Mouse (Mus musculus) testis, postnatal 10 days (tissue): ENCODE measurements around the gene Ppp1r12a.
"Not testable (repeated sequence)": the region's sequence is repeated elsewhere in the genome, so short reads cannot be mapped to it uniquely, and the experiment has no call there.

Source experiments
- DNase-seq: peaks from one replicate; pipeline ENCODE4 v3.0.0; 2021; ENCODE audit warnings: low spot score

Ppp1r12a gene

GRCm38 (mm10) chr10:108198945-108199344 is 37.0 kb downstream of the Ppp1r12a start:
- DNase-seq: no peak

GRCm38 (mm10) chr10:108202126-108202525 is 40.1 kb downstream of the Ppp1r12a start:
- DNase-seq: no peak

DNA sequence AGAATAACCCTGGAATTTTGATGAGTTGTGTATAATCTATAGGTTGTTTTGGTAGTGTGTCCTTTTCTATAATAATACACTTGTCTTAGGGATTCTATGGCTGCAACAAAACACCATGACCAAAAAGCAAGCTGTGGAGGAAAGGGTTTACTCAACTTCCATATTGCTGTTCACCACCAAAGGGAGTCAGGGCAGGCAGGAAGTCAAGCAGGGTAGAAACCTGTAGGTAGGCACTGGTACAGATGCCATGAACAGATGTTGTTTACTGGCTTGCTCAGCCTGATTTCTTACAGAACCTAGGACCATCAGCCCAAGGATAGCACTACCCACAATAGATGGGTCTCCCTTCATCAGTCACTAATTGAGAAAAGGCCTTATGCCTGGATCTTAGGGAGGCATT is 41.4 kb downstream of the Ppp1r12a start:
- DNase-seq: no peak

DNA sequence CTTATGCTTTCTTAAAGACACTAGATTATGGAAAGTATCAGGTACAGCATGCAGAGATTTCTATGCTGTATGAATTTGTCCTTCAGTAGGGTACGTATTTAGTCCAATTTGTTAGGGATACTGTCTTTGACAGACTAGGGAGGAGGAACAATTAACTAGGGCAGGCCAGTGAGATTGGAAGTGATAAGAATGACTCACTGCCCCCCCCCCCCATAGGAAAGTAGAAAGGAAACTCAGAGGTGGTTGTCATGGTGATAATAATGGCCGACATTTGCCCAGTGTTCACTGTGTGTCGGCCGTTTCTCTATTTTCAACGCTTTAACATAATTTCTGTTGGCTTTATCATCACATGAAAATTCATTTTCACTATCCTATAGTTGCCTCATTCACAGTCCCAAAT is 47.4 kb downstream of the Ppp1r12a start:
- DNase-seq: no peak

- DNase-seq: no peak
Observed at GRCm38 (mm10) chr10:108224413-108224812, 62.4 kb downstream of the Ppp1r12a start.

DNA sequence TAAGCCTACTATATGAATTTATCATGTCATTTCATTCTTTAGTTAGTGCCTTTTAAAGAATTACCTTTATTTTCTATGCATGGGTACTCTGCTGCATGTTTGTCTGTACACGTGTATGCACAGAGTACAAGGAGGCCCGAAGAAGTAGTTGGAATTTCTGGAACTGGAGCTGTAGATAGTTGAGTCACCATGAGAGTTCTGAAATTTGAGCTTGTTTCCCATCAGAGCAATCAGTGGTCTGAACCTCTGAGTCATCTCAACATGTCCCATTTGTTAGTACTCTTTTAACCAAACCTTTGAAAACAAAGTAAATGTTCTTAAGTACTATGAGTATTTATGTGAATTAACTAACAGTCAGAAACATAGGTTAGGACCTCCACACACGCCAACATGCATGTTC is 75.1 kb downstream of the Ppp1r12a start:
- no peak for DNase-seq

GRCm38 (mm10) chr10:108239061-108239460 is 77.1 kb downstream of the Ppp1r12a start:
- DNase-seq: no peak

- DNase-seq: no peak
Observed at GRCm38 (mm10) chr10:108250710-108251109, 88.7 kb downstream of the Ppp1r12a start.

GRCm38 (mm10) chr10:108251181-108251580 is 89.2 kb downstream of the Ppp1r12a start:
- no peak for DNase-seq

GRCm38 (mm10) chr10:108255812-108256376 is 93.9 kb downstream of the Ppp1r12a start:
- no peak for DNase-seq

- no peak for DNase-seq
Observed at GRCm38 (mm10) chr10:108260931-108261330, 98.9 kb downstream of the Ppp1r12a start.

DNA sequence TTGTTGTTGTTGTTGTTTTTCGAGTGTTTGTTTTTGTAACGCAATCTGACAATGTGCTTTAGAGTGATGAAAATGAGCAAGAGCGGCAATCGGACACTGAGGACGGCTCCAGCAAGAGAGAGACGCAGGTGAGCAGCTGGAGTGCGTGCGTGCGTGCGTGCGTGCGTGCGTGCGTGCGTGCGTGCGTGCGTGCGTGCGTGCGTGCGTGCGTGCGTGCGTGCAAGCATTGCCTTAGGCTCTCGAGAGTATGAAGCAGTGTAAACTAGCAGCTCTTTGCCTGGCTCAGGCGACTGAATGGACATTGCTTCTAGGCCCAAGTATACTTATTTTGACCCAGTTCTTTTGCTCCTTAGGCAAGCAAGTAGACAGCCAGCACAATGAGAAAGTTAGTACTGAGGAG is 102.6 kb downstream of the Ppp1r12a start:
- no peak for DNase-seq

DNA sequence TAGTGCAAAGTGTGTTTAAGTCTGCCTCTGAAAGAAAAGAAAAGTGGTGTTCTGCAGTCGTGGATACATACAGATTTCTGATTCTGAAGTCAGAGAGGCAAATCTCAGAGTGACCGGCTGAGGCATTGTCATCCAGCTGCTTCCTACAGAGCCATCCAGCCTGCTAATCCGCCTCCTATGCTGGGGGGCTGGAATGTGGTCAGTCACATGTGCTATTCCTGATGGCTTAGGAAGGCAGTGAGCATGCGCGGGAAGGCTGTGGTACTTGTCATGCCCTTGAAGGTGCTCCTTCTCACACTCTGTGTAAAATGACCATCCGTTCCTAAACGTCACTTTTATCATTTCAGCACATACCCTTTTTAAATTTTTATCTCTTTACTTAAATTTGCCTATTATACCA is 109.2 kb downstream of the Ppp1r12a start:
- DNase-seq: no peak

DNA sequence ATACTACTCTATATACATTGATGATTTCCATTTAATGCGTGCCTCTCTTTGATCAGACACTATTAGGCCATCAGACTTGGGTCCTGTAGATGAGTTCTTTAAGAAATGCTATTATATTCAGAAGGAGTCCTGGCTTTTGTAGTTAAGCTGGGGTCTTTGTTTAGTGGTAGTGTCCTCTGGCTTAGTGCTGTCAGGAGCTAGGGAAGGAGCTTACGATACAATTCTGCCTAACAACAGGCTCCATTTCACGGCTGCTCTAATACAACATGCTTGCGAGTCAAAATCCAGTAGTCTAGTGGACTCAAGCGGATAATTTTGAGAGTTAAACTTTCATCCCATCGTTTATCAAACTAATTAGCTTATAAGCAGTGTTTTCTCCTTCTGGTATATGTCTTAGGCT is 114.7 kb downstream of the Ppp1r12a start:
- DNase-seq: no peak

- DNase-seq: no peak
Observed at GRCm38 (mm10) chr10:108277198-108277597, 115.2 kb downstream of the Ppp1r12a start.

DNA sequence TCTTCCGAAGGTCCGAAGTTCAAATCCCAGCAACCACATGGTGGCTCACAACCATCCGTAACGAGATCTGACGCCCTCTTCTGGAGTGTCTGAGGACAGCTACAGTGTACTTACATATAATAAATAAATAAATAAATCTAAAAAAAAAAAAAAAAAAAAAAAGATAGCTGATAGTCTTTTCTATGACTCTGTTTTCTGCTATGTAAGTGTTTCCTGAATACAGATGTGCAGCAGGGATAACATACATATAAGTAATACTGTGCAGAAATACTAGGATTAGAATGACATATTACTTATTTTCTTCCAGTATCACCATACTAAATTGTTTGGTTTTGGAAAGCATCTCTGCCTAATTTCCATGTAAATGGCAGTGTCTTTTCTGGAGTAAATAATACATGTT is 119.1 kb downstream of the Ppp1r12a start:
- not testable (repeated sequence) for DNase-seq

GRCm38 (mm10) chr10:108282351-108282750 is 120.4 kb downstream of the Ppp1r12a start:
- DNase-seq: no peak

- no peak for DNase-seq
Observed at GRCm38 (mm10) chr10:108283418-108283817, 121.4 kb downstream of the Ppp1r12a start.

DNA sequence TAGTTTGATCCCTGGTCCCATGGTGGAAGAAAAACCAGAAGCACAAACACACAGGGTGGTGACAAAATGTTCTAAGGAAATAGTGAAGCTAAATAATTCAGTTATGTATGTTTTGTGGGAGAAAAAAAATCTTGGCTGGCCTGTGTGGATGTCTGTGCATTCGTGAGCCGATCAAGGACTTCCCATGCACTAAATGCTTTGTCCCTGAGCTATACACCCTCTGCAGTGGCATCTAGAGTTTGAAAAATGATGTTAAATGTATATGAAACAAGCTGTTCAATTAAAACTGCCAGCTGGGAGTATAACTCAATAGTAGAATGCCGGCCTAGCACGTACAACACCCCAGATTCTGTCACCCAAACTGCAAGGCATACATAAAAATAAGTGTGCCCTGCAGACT is 121.8 kb downstream of the Ppp1r12a start:
- no peak for DNase-seq

DNA sequence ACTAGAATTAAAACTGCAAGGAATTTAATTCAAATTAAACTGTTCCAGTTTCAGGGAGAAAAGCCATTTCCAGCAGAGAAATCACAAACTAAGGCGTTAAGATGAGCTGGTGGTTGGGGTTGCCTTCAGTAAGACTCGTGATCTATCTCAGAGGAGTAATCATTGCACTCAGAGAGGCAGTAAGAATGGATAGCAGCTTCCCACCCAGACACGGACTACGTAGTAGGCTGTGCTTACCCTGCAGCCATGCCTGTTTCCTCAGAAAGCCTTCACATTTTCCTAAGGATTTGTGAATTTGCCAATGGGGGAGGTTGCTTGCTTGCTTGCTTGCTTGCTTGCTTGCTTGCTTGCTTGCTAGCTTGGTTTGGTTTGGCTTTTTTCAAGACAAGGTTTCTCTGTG is 122.5 kb downstream of the Ppp1r12a start:
- no peak for DNase-seq

DNA sequence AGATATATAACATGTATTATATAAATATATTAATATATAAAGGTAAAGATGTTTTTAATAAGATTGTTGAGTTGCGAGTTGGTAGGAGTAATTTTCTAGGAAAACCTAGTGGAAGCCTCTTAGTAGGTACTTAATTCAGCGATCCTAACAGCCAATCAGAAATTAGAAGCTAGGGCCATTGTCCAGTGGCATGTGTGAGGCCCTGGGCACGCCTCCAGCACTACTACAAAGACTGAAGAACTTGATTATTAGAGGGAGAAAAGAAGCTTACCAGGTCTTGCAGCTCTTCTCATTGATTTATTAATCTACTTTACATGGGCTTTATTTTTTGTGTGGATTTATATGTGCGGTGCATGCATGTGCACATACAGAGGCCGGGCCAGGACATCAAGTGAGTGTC is 123.0 kb downstream of the Ppp1r12a start:
- DNase-seq: no peak

GRCm38 (mm10) chr10:108286658-108287437 is 124.9 kb downstream of the Ppp1r12a start:
- no peak for DNase-seq

- DNase-seq: no peak
Observed at GRCm38 (mm10) chr10:108287438-108287801, 125.4 kb downstream of the Ppp1r12a start.

DNA sequence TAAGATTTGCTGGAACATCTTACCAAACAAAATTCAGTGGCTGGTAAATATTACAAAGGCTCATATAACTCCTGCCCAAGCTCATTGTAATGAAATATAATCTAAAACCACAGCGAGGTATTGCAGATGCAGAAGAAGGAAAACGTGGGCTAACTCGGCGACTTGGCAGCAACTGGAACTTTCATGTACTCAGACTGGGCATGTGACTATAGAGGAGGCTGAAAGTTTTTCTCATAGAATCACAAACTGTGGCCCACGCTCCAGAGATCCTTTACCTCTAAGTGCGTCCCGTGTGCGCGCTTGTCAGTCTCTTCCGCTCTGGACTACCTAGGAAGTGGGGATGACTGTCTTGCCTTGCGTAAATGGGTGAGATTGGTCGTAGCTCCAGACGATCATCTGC is 128.1 kb downstream of the Ppp1r12a start:
- no peak for DNase-seq
